Mouse (Mus musculus): ENCODE data around the gene Gp1ba.

Gene Gp1ba

DNA sequence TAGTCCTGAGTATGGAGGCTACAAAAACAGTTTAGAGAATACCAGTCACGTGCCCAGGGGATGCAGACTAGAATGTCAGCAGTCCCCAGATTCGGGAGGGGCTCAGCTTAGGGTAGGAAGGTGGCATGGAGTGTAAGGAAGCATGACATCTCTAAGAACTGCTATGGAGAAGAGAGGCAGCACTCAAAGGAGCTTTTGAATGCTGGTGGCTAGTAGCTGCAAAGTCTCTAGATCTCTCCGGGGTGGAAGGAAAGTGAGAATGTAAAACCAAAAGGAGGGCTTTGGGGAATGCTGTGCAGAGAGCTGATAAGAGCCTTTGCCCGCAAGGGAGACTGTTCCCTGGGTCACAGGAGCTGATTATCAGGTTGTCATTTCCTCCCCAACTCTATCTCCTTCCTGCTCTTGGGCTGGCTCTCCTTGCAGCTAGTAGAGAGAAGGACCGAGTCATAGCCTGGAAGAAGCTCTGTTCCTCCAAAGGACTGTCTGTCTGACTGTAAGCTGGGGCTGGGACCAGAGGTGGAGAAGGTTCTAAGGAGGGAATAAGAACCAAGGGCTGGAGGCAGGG lies at the start of gene Gp1ba:
Gp1ba (plus strand) TSS at position 409 of the 565 bp plus-strand sequence.
- DNase-seq (ENCODE audit: low spot score), result no peak

DNA sequence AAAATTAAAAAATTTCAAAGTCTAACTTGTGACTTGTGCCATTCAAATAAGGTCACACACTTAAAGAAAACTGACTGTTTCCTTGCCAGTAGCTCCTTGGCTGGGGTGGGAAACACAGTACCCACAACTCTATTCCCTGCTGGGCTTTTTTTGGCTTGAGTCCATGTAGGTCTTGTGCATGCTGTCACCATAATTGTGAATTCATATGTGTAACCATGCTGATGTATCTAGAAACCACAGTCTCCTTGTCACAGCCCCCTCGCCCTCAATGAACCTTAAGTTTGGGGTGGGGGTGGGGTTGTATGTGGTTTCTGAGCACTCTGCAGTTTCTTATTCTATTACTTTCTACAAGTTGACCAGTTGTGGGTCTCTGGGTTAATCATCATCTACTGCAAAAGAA lies 47.2 kb upstream of the Gp1ba start:
- no peak for DNase-seq (ENCODE audit: low spot score)

DNA sequence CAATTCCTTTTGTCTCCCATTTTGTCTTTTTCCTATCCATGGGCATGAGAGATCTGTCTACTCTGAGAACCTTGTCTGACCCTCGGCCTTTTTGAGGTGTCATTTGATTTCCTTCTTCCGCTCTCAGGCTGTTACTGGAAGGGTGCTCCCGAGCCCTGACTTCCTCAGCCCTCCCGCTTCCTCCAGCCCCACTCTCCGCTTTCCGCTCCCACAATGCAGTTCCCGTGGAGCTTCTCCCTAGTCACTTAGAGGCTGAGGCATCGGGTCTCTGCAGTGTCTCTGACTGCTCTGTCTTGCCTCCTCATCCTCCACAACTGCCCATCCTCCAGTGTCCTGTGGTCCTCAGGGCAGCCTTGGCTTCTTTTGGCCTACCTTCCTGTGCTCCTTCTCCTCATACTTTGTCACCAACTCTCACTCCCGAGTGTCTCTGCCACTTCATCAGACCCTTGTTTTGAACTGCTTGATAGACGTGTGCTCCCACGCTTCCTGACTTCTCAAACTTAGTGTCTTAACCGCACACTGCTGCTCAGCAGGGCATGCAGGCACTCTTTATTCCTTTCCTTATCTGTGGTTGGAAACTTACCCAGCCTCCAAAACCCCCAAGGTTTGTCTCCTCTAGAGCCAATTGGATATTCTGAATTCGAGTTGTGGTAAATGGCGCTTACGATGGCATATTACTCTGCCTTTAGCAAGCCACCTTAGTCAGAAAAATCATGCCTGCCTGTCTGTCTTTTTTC lies 44.5 kb upstream of the Gp1ba start:
- no peak for DNase-seq (ENCODE audit: low spot score)

DNA sequence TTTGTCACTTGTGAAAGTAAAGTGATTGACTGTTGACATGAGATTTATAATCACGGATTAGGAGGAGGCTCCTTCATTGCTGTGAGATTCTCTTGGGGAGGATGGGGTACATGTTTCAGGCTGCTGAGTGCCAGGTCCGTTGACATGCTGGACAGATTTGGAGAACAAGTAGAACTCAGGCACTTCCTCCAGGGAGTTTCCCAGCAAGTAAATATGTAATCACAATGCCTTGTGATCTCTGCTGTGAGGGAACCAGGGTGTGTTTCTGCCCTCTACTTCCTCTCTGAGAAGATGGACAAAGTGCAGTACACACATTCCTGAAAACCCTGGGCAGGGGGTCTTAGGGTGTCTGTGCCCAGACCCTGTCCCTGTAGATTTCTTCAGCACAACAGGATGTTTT lies 43.3 kb upstream of the Gp1ba start:
- no peak for DNase-seq (ENCODE audit: low spot score)

DNA sequence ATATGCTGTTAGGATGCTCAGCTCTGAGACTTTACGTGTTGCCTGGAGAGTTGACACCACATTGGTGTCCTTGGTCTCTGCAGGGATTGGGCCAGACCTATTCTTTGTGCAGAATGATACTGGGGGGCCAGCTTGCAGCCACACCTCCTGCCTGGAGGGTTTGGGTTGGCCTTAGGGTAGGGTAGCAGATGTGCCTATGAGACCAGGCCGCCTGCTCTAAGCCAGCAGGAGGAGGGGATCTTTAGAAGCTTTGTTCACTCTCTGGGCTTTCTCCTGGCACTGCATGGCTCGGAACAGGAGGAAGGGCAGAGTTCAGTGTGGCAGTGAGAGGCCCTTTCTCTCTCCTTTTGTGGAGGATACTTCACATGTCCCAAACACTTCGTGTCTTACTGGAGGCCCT lies 42.8 kb upstream of the Gp1ba start:
- no peak for DNase-seq (ENCODE audit: low spot score)

DNA sequence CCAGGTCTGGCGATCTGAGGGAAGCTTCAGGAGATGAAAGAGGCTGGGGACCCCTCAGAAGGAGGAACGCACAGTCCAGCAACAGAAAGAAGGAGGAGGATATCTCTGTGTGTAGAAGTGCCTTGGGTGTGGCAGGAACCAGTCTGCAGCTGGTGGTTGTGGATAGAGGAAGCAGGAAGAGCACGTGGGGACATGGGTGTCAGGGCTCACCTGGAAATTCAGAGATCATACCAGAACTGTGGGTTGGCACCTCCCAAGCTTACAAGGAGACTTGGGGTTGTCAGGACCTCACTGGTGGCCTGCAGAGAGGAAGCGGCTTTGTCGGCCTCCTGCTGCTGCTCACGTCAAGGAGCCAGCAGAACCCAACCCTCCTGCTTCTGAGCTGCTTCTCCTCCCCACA lies 41.6 kb upstream of the Gp1ba start:
- DNase-seq (ENCODE audit: low spot score), result no peak

DNA sequence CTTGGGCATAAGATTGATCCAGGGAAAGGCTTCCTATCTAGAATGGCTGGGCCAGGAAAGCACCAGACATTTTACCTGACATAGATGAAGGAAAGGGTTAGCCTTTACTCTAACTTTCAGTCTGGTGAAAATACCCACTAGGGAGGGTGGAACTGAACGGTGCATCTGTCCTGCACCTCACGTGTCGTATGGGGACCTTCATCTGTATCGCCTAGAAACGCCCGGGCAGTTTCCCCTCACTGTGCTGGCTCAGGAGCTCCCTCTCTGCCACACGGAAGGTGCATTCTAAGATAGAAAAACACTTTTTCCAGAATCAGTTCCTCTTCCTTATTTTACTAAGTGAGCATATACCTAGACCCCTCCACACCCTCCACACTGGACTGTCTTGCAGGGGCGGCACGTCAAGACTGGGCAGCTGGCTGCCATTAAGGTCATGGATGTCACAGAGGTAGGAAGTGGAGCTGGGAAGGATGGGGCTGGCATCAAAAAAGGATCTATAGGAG lies 40.4 kb upstream of the Gp1ba start:
- no peak for DNase-seq (ENCODE audit: low spot score)

DNA sequence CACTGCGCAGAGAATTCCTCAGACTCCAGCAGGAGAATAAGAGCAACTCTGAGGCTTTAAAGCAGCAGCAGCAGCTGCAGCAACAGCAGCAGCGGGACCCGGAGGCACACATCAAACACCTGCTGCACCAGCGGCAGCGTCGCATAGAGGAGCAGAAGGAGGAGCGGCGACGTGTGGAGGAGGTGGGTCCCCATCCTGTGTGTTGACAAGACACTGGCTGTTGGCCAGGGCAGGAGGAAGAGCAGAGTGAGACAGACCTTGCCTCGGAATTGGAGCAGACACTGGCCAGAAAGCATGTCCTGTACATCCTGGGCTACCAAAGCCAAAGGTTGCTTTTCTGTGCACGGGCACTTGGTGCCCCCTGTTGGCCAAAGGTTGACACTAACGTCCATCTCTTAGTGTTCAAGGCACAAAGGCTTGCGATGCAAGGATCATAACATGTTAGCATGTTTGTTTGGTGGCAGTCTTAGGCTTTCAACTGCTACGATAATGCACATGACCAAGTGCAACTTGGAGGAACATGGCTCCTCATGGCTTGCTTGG lies 33.8 kb upstream of the Gp1ba start:
- DNase-seq (ENCODE audit: low spot score), result peak; percentile 44

DNA sequence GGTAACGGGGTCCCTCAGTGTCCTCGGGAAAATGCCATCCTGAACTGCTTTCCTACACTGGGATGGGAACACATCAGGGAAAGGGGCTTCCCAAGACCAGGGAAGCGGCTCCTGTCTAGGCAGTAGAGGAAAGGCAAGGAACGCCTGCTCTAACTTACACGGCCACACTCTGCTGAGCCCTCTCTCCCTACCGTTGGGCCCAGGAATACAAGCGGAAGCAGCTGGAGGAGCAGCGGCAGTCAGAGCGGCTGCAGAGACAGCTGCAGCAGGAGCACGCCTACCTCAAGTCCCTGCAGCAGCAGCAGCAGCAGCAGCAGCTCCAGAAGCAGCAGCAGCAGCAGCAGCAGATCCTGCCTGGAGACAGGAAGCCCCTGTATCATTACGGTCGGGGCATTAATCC lies 32.2 kb upstream of the Gp1ba start:
- no peak for DNase-seq (ENCODE audit: low spot score)

DNA sequence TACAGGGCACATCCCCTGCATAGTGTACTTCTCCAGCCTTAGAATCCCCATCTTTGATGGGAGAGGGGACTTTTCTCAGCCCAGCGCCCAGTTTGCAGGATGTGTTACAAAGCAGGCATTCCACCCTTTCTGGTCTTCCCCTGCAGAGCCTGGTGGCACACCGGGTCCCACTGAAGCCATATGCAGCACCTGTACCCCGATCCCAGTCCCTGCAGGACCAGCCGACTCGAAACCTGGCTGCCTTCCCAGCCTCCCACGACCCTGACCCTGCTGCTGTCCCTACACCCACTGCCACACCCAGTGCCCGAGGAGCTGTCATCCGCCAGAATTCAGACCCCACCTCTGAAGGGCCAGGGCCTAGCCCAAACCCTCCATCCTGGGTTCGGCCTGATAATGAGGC lies 31.3 kb upstream of the Gp1ba start:
- DNase-seq (ENCODE audit: low spot score), result no peak

DNA sequence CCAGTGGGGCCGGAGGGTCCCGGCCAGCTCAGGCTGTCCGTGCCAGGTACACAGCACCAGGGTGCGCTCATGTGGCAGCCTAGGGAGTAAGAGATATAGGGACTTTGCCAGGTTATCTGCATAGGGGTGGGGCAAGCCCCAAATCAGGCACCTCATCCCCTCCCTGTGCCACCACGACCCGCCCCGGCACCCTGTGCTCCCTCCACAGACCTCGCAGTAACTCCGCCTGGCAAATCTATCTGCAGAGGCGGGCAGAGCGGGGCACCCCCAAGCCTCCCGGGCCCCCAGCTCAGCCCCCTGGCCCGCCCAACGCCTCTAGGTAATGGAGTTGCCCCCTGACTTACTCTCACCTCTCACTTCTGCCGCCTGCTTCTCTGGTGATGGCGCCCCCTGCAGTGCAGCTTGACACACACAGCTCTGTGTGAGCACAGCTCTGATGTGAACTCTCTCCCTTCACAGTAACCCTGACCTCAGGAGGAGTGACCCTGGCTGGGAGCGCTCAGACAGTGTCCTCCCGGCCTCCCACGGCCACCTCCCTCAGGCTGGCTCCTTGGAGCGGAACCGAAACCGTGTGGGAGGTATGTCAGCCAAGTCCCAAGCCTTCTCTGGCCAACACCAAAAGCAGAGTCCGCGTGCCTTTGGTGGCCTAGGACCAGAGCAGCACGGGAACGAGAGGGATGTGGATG lies 30.4 kb upstream of the Gp1ba start:
- no peak for DNase-seq (ENCODE audit: low spot score)

DNA sequence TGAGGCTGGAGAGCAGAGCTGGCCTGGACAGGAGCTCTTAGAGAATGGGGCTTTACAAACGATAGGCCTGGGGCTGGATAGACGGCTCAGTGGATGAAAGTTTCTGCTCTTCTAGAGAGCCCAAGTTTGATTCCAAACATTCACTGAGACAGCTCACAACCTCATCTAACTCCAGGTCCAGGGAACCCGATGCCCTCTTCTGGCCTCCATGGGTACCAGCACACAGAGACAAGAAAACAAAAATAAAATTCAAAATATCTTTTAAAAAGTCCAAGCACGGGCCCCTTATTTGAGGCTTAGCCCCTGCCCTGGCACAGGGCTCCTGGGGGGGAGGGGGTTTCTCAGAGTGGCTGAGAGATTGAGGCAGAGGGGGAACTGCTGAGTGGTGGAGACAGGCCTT lies 28.2 kb upstream of the Gp1ba start:
- DNase-seq (ENCODE audit: low spot score), result no peak

DNA sequence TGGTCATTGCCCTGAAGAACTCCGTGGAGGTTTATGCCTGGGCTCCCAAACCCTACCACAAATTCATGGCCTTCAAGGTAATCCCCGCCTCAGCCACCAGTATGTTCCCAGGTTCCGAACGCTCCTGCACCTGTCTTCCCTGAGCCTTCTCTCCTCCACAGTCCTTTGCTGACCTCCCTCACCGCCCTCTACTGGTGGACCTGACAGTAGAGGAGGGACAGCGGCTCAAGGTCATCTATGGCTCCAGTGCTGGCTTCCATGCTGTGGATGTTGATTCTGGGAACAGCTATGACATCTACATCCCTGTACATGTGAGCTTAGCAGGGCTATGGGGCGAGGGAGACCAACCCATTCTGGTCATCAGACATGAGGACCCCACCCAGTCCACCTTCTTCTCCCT lies 26.4 kb upstream of the Gp1ba start:
- no peak for DNase-seq (ENCODE audit: low spot score)

DNA sequence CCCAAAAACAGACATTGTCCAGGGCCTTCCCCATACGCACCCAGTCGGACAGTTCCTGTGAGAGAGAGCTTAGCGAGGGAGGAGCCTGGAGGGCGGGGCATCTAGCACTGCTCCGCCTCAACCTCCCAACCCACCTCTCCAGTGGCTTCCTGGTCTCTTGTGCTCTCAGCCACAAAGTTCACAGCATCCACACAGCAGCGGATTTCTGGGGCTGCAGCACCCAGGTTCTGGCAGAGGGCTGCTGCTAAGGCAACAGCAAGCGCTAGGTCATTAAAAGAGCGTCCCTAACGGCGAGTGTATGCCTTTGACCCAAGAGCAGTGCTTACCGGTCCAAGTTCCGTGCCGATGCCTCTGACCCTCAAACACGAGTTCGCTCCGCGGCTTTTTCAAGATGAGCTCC lies 23.8 kb upstream of the Gp1ba start:
- peak; percentile 51 for DNase-seq (ENCODE audit: low spot score)

DNA sequence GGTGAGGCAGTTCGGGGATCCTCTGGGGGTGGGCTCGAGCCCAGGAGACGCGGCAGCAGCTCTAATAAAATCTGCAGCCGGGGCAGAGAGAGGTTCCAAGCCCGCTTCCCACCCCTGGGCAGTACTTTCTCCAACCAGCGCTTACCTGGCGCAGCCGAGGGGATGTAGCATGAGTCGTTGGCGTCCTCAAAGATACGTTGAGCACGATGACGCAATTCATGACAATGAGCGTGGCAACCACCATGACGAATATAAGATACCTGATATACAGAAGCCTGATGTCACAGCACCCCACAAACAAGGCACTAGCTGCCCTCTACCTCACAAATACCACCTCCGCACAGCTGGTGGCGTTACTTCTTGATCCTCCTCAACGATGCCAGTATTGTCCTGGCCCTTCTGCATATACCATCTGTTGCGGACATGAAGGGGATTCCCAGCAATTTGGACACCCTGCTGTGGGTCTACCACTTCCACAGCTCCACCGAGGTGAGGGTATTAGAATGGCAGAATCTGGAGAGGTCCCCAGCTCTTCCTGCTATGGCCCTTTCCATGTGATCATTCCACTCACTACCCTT lies 23.3 kb upstream of the Gp1ba start, which contains the start of gene 4930544D05Rik:
4930544D05Rik (plus strand) TSS at position 333 of the 578 bp plus-strand sequence.
- DNase-seq (ENCODE audit: low spot score), result no peak

DNA sequence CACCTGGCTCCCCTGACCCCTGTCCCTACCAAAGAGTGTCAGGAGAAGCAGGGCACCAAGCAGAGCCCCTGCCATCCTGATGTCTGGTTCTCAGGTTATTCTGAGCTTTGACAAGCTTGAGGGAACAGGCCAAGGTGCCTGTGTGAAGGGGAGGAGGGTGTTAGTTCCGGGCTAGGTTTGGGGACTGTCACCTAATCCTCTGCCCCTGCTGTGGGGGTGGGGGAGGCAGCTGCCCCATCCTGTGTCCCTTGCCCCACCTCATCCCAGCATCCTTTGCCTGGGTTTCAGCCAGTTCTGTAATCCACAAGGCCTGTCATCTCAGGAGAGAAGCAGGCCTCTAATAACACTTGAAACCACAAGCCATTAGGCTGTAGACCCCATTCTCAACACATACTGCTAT lies 19.8 kb upstream of the Gp1ba start, which contains the start of gene Chrne:
Chrne (minus strand) TSS at position 116 of the 400 bp plus-strand sequence.
- no peak for DNase-seq (ENCODE audit: low spot score)

DNA sequence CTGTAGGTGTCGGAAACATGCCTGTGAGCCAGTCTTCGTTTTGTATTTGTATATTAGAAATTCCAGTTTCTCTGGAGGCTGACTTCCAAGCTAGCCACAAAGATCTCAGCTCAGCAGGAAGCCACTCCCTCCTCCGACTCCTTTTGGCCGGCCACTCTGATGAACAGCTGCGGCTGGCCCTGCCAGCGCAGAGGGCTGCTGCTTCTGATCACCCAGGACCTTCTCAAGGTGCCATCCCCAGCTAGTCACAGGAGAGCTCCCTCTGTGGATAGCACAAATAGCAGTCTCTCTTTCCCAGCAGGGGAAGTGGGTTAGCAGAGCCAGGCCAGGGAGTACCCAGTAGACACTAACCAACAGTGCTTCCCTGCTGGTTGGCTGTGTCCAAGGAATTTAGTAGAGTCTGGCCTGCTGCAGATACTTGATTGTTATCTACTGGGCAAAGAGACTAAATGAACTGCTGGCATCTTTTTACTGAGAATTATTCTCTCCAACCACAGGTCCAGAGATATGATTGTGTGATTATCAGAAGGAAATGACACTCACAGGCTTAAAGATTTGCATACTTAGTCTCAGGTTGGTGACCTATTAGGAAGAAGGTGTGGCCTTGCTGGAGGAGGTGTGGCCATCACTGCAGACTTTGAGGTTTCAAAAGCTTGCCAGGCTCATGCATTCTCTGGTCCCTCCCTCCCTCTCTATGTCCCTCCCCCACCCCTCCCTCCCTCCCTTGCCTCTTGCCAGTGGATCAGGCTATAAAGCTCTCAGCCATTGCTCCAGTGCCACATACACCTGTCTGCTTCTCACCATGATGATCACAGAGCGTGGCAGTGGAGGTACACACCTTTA lies 16.7 kb upstream of the Gp1ba start:
- DNase-seq (ENCODE audit: low spot score), result no peak

DNA sequence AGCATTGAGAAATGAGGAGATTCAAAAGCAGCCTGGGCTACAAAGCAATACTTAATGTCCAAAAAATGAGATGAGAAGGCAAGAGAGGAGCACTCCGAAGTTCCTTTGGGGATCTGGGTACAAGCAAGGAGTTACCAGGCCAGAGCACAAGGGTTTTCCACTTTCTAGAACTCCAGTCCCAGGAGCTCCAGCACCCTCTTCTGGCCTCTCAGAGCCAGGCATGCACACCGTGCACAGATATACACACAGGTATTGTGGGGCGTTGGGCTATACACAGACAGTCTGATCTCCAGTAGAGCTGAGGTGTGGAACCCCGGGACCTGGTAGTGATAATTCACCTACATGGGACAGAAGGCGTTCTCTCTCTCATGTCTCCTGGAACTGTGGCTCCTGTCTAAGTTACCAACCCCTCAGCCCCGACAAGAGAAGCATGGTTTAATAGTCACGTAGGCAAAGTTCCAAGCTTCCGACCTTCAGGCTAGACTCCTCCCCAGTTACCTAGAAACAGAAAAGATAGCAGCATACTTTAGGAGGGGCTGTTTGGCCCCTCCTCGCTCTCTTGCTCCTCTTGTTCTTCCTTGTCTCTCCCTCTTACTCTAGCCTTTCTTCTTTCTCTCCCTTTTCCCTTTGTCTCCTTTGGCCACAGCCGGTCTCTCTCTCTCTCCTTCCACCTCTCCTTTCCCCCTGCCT lies 15.7 kb upstream of the Gp1ba start:
- no peak for DNase-seq (ENCODE audit: low spot score)

DNA sequence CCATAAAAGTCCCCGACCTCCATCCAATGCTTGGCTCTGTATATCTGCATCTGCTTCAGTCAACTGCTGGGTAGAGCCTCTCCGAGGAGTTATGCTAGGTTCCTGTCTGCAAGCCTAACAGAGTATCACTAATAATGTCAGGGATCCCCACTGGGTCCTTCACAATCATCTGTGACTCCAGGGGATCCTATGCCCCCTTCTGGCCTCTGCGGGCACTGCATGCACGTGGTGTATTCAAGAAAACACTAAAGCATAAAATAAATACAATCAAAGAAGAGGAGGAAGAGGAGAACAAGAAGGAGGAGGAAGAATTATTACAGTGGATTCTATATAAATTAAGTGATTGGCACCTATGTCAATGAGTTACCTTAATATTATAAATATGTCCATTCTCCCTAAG lies 13.4 kb upstream of the Gp1ba start:
- peak; percentile 56 for DNase-seq (ENCODE audit: low spot score)

DNA sequence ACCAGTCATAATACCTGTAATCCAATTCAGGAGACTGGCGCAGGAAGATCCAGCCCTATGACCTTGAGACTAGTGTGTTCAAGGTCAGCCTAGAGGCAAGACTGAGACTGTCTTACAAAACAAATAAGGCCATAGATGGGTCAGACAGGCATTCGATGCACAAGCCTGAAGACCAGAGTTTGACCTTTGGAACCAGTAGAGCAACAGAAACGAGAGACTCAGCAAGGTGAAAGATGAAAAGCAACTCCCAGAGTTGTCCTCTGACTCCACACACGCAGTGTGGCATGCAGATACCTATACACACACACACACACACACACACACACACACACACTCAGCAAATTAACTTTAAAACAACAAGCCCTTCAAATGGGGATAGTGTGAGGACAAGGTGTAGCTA lies 12.0 kb upstream of the Gp1ba start:
- no peak for DNase-seq (ENCODE audit: low spot score)

DNA sequence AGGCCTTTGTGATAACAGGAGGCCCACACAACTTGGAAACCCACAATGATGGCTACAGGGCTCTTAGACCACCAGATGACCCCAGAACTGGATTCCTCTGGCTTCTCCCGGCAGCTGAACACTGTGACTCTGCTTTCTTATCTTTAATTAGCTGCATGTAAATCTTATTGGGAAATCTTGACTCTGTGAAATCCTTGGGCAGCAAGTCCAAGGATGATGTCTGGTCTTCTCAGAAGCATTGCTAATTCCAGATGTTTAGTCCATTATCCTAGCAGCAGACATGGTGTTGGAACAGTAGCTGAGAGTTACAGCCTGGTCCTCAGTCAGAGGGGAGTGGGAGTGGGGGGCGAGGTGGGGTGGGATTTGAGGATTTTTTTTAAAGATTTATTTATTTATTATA lies 10.5 kb upstream of the Gp1ba start:
- DNase-seq (ENCODE audit: low spot score), result no peak

All from spleen, adult 12 weeks (tissue).